Mouse (Mus musculus) layer of hippocampus, postnatal 14 days (tissue): ENCODE data around the gene Suclg1. TPM values are rescaled to one million over a fixed set of nuclear protein-coding genes. Genes with fewer than 3 reads are reported as not detected.

Experiments used
- DNase-seq, 2 experiments: peaks; one replicate each; pipeline ENCODE4 v3.0.0; 2021 to 2022; ENCODE audit warnings: low spot score in 2 of 2, mixed read lengths in 1 of 2
- total RNA-seq, 2 experiments: library from RNA; stranded (reverse); gene quantifications; 2 replicates each; pipeline ENCODE4 v1.2.3; 2021

Gene Suclg1
- total RNA-seq, 2 experiments from 2014 or later: 142 to 144 TPM

- DNase-seq: peak; percentile 51 to 52
Observed at GRCm38 (mm10) chr6:73314923-73315603, 66.9 kb downstream of the Suclg1 start.

GRCm38 (mm10) chr6:73322306-73322705, 74.1 kb downstream of the Suclg1 start:
- no peak for DNase-seq

Other genes starting within 250 kb of the Suclg1 start
- gene Dnah6, start 26.7 kb upstream of the Suclg1 start, total RNA-seq: 1 to 10 TPM; 1.3 to 2.3 TPM
- not detected for gene 4931417E11Rik, start 221.3 kb downstream of the Suclg1 start, total RNA-seq